Mouse (Mus musculus) kidney, adult 18-20 months (tissue): ENCODE results near the gene Urb2.

ENCODE experiments used
- DNase-seq: peaks from one replicate; pipeline ENCODE4 v3.0.0; 2021

The Urb2 gene

GRCm38 (mm10) chr8:124080467-124081326, 59.4 kb downstream of the Urb2 start:
- no peak for DNase-seq

GRCm38 (mm10) chr8:124082616-124083015, 61.3 kb downstream of the Urb2 start:
- no peak for DNase-seq

- DNase-seq = no peak
Observed at GRCm38 (mm10) chr8:124083611-124084010, 62.3 kb downstream of the Urb2 start.

- DNase-seq = no peak
Observed at GRCm38 (mm10) chr8:124085668-124086067, 64.4 kb downstream of the Urb2 start.

- DNase-seq = no peak
Observed at GRCm38 (mm10) chr8:124088092-124088613, 66.8 kb downstream of the Urb2 start.

- no peak for DNase-seq
Observed at GRCm38 (mm10) chr8:124089016-124089415, 67.7 kb downstream of the Urb2 start.

- DNase-seq = no peak
Observed at GRCm38 (mm10) chr8:124090473-124090872, 69.2 kb downstream of the Urb2 start.
